In genomic region chr2:3712369-3713042, GRCm38 (mm10) we compare ENCODE assay signal across 8 mouse cellular contexts.
DNase-seq lines count a peak whose midpoint lies in the region; ATAC-seq and TF ChIP-seq lines count a peak whose summit lies in the region.

No protein-coding gene starts in this region.

- 49% methylated on average over 3 of the region's 3 CpGs for WGBS in heart, embryonic 13.5 days
- 46% methylated on average over 3 of the region's 3 CpGs for WGBS in intestine, postnatal 0 days

- intact Hi-C loops in left cerebral cortex, postnatal 36 days (cut with DNase I) = no loop called here

- H3K4me1 ChIP-seq in heart, embryonic 13.5 days = peaks cover 44% of the 10 kb centered on the region
- H3K4me1 ChIP-seq in intestine, postnatal 0 days (replicated peaks; ENCODE audit: control insufficient read depth, insufficient read depth, low read length) = peaks cover 9% of the 10 kb centered on the region; the same call in 1 of the 2 replicates

- DNase-seq in heart, adult 18-20 months = no peak
- peak; percentile 70 for DNase-seq in urinary bladder, postnatal 14 days (ENCODE audit: low spot score)
- DNase-seq in urinary bladder, adult 2 months (ENCODE audit: low spot score) = no peak
- DNase-seq in embryo, embryonic 11 days = no peak
- no peak for DNase-seq in left cerebral cortex, postnatal 36 days (ENCODE audit: low spot score in 2 of 2)
- DNase-seq in heart, adult 8-10 months (ENCODE audit: low spot score) = no peak

- no peaks in the 10 kb centered on the region for H3K27me3 ChIP-seq in heart, embryonic 13.5 days (replicated peaks)
- H3K27me3 ChIP-seq in intestine, postnatal 0 days (replicated peaks; ENCODE audit: control insufficient read depth, insufficient read depth, low read length) = no peaks in the 10 kb centered on the region

- TF ChIP-seq CTCF in intestine, postnatal 0 days (IDR thresholded peaks at IDR 0.05; ENCODE audit: low read depth) = no peak

- peak overlapping the region; percentile 21; the same call in 1 of the 2 replicates for H3K27ac ChIP-seq in heart, embryonic 13.5 days (replicated peaks)
- peak overlapping the region; percentile 66 for H3K27ac ChIP-seq in intestine, postnatal 0 days (ENCODE audit: low read depth, low read length)

- H3K36me3 ChIP-seq in heart, embryonic 13.5 days = no peaks in the 10 kb centered on the region
- no peaks in the 10 kb centered on the region for H3K36me3 ChIP-seq in intestine, postnatal 0 days (ENCODE audit: control insufficient read depth, insufficient read depth)

- H3K4me2 ChIP-seq in heart, embryonic 13.5 days = peak overlapping the region; percentile 90
- H3K4me2 ChIP-seq in intestine, postnatal 0 days (replicated peaks; ENCODE audit: low read depth) = peak overlapping the region; percentile 100

- no peaks in the 10 kb centered on the region for H3K9me3 ChIP-seq in heart, embryonic 13.5 days
- H3K9me3 ChIP-seq in intestine, postnatal 0 days (ENCODE audit: control insufficient read depth) = no peaks in the 10 kb centered on the region

- no peak for ATAC-seq in heart, embryonic 13.5 days (ENCODE audit: extremely low read depth, insufficient number of reproducible peaks, low FRiP score, low TSS enrichment)
- ATAC-seq in intestine, postnatal 0 days = no peak

- H3K9ac ChIP-seq in heart, embryonic 13.5 days = no peak overlapping the region
- H3K9ac ChIP-seq in intestine, postnatal 0 days (ENCODE audit: low read depth, low read length) = no peak overlapping the region

- H3K4me3 ChIP-seq in heart, embryonic 13.5 days = peak overlapping the region; percentile 91; the same call in 1 of the 2 replicates
- H3K4me3 ChIP-seq in intestine, postnatal 0 days (ENCODE audit: low read depth, low read length) = no peak overlapping the region; the same call in 1 of the 2 replicates
